Mouse (Mus musculus) limb, embryonic 14.5 days (tissue): ENCODE results near the gene Nol6. TPM values are rescaled to one million over a fixed set of nuclear protein-coding genes. Genes with fewer than 3 reads are reported as not detected.

Experiments
- ATAC-seq: fragments of 200-750 bp; cut with Nextera tagmentation; 2 replicates; pipeline ENCODE4 v1.8.0; 2017; ENCODE audit warnings: low read depth, moderate number of reproducible peaks, moderate TSS enrichment; ENCODE audit not compliant: low FRiP score
- DNase-seq: peaks from one replicate; pipeline ENCODE4 v3.0.0-alpha.2; 2015; ENCODE audit warnings: low spot score
- H3K27ac ChIP-seq: fragments of 300-500 bp; sonication (generic); replicated peaks from 2 replicates; pipeline ENCODE4 v1.5.1; 2014; ENCODE audit warnings: low read depth, mild to moderate bottlenecking, low read length, moderate library complexity, mixed read lengths
- H3K27me3 ChIP-seq: fragments of 300-500 bp; sonication (generic); 2 replicates; pipeline ENCODE4 v1.6.1; 2014; ENCODE audit warnings: low read length, mixed read lengths; ENCODE audit not compliant: control insufficient read depth, insufficient read depth
- H3K36me3 ChIP-seq: fragments of 300-500 bp; sonication (generic); 2 replicates; pipeline ENCODE4 v1.6.1; 2014; ENCODE audit warnings: mild to moderate bottlenecking, low read length, moderate library complexity, mixed read lengths; ENCODE audit not compliant: control insufficient read depth, insufficient read depth
- H3K4me1 ChIP-seq: fragments of 300-500 bp; sonication (generic); 2 replicates; pipeline ENCODE4 v1.6.1; 2014; ENCODE audit warnings: antibody characterized with exemption, low read length, mixed read lengths; ENCODE audit not compliant: control insufficient read depth, insufficient read depth
- H3K4me2 ChIP-seq: fragments of 300-500 bp; sonication (generic); replicated peaks from 2 replicates; pipeline ENCODE4 v1.6.1; 2014; ENCODE audit warnings: low read depth, mild to moderate bottlenecking, low read length, moderate library complexity; ENCODE audit not compliant: severe bottlenecking
- H3K4me3 ChIP-seq: fragments of 300-500 bp; sonication (generic); replicated peaks from 2 replicates; pipeline ENCODE4 v1.5.1; 2014; ENCODE audit warnings: low read length
- H3K9ac ChIP-seq: fragments of 300-500 bp; sonication (generic); 2 replicates; pipeline ENCODE4 v1.6.1; 2014; ENCODE audit warnings: mild to moderate bottlenecking, low read depth, low read length, moderate library complexity; ENCODE audit not compliant: severe bottlenecking
- H3K9me3 ChIP-seq: fragments of 300-500 bp; sonication (generic); 2 replicates; pipeline ENCODE4 v1.6.1; 2016; ENCODE audit warnings: low read length; ENCODE audit not compliant: control insufficient read depth
- POLR2A ChIP-seq: fragments of 200-500 bp; IDR thresholded peaks from 2 replicates; pipeline ENCODE4 v1.8.0; 2012; ENCODE audit warnings: inconsistent platforms, mild to moderate bottlenecking, moderate library complexity, borderline replicate concordance; ENCODE audit not compliant: insufficient read depth, insufficient read length; ENCODE audit errors: extremely low read depth
- WGBS: fragments of 180-500 bp; shearing (Covaris S2); extraction: QIAGEN DNeasy Blood & Tissue Kit; methylation state at CpG from one replicate; pipeline ENCODE4 v1.1.7; 2014; 5-methylcytosine and 5-hydroxymethylcytosine counted together
- polyA plus RNA-seq, 2 experiments: library from polyadenylated mRNA; depleted of rRNA in 1 of 2; stranded (reverse) in 1 of 2; unstranded in 1 of 2; fragments of >200 nt; fragmentation: Nextera tagmentation in 1 of 2; extraction: Ambion mirVana in 1 of 2; gene quantifications; 2 replicates each; pipeline versions ENCODE4 v1.2.1 to v1.2.3; 2012 to 2014

Nol6 gene
- polyA plus RNA-seq, 2 experiments, result 29.2 to 39.1 TPM

DNA sequence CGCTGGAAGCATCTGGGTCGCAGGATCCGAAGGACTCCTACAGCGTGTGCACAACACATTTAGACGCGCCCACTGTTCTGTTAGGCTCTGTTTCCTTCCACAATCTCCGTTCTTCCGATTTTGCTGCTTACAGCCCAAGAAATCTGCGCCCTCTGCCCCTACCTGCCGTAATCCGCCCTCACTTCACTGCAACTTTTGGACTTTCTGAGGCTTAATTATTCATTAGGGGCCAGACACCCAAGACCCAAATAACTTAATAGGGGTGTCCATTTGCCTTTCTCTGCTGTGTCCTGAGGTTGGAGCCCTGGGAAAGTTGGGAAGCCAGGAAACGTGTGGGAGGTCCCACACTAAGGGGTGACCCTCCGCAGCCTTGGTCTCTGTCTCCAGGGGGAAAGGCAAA lies 26.9 kb downstream of the Nol6 start:
- H3K27ac ChIP-seq, result no peak overlapping the region
- 50% methylated on average over 11 of the region's 13 CpGs for WGBS
- ATAC-seq (no peak), DNase-seq (no peak)
- 0 out of 2 replicates have a peak overlapping the region, but pooled peaks have one; percentile 43 for H3K9ac ChIP-seq
- H3K4me1 ChIP-seq, result peaks cover 12% of the 10 kb centered on the region; the same call in 1 of the 2 replicates
- H3K4me3 ChIP-seq, result peak overlapping the region; percentile 39
- no peaks in the 10 kb centered on the region for H3K9me3 ChIP-seq
- peak overlapping the region; percentile 90 for H3K4me2 ChIP-seq
- TF ChIP-seq POLR2A, result no peak
- H3K27me3 ChIP-seq, result peaks cover 20% of the 10 kb centered on the region
- no peaks in the 10 kb centered on the region for H3K36me3 ChIP-seq

- Histone ChIP-seq H3K4me3 (no peak overlapping the region), H3K27ac (no peak overlapping the region), H3K27me3 (peaks cover 20% of the 10 kb centered on the region), H3K9ac (no peak overlapping the region), H3K4me2 (peak overlapping the region; percentile 90; the same call in 1 of the 2 replicates), H3K4me1 (peaks cover 16% of the 10 kb centered on the region), H3K36me3 (no peaks in the 10 kb centered on the region), H3K9me3 (no peaks in the 10 kb centered on the region)
- ATAC-seq, result no peak
- DNase-seq, result no peak
- TF ChIP-seq POLR2A, result no peak
- WGBS, result 68% methylated on average over 5 of the region's 5 CpGs
Observed at GRCm38 (mm10) chr4:41096794-41097193, 27.5 kb downstream of the Nol6 start.

GRCm38 (mm10) chr4:41096169-41096568 lies 28.1 kb downstream of the Nol6 start:
- no peak for ATAC-seq
- H3K4me2 ChIP-seq, result no peak overlapping the region
- no peak for TF ChIP-seq POLR2A
- no peak overlapping the region for H3K4me3 ChIP-seq
- peaks cover 21% of the 10 kb centered on the region for H3K4me1 ChIP-seq
- no peak overlapping the region for H3K27ac ChIP-seq
- no peaks in the 10 kb centered on the region for H3K9me3 ChIP-seq
- WGBS, result 30% methylated on average over 8 of the region's 8 CpGs
- peaks cover 20% of the 10 kb centered on the region for H3K27me3 ChIP-seq
- DNase-seq, result no peak
- H3K36me3 ChIP-seq, result no peaks in the 10 kb centered on the region
- no peak overlapping the region for H3K9ac ChIP-seq

GRCm38 (mm10) chr4:41094361-41094760 lies 29.9 kb downstream of the Nol6 start:
- Histone ChIP-seq H3K4me2 (no peak overlapping the region), H3K27me3 (peaks cover 20% of the 10 kb centered on the region), H3K4me1 (peaks cover 21% of the 10 kb centered on the region), H3K9me3 (no peaks in the 10 kb centered on the region), H3K27ac (no peak overlapping the region), H3K9ac (no peak overlapping the region), H3K36me3 (no peaks in the 10 kb centered on the region), H3K4me3 (no peak overlapping the region)
- DNase-seq (peak; percentile 60), ATAC-seq (no peak)
- WGBS, result 64% methylated on average over 9 of the region's 9 CpGs
- no peak for TF ChIP-seq POLR2A

GRCm38 (mm10) chr4:41092958-41093357 lies 31.3 kb downstream of the Nol6 start:
- ATAC-seq, result no peak
- H3K36me3 ChIP-seq, result no peaks in the 10 kb centered on the region
- no peak for DNase-seq
- H3K27me3 ChIP-seq, result peaks cover 13% of the 10 kb centered on the region
- H3K4me2 ChIP-seq, result no peak overlapping the region
- no peaks in the 10 kb centered on the region for H3K9me3 ChIP-seq
- no peak overlapping the region for H3K4me3 ChIP-seq
- no peak overlapping the region for H3K9ac ChIP-seq
- TF ChIP-seq POLR2A, result no peak
- H3K4me1 ChIP-seq, result peaks cover 15% of the 10 kb centered on the region; the same call in 1 of the 2 replicates
- WGBS, result 44% methylated on average over 1 of the region's 1 CpGs
- no peak overlapping the region for H3K27ac ChIP-seq

DNA sequence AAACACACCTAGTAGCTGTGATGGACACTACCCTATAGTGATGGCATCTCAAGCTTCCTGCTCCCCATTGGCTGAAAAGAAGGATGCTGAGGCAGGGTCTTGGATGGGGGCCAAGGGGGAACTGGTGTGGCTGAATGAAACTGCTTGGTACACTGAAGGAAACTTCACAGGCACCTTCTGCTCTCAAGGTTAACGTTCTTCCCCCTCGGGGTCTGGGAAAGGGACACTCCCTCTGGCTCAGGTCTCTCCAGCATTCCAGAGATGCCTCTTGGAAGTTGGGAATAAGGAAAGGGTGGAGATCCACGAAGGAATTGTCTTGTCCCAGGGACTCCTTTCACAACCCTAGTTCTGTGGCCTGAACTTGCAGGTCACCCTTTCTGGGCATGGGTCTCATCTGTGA lies 32.9 kb downstream of the Nol6 start:
- no peak for ATAC-seq
- Histone ChIP-seq H3K27me3 (no peaks in the 10 kb centered on the region; the same call in 1 of the 2 replicates), H3K9ac (no peak overlapping the region), H3K27ac (no peak overlapping the region), H3K9me3 (no peaks in the 10 kb centered on the region), H3K4me3 (no peak overlapping the region), H3K4me2 (no peak overlapping the region), H3K36me3 (no peaks in the 10 kb centered on the region), H3K4me1 (peaks cover 11% of the 10 kb centered on the region; the same call in 1 of the 2 replicates)
- no peak for TF ChIP-seq POLR2A
- WGBS, result 33% methylated on average over 3 of the region's 3 CpGs
- DNase-seq, result no peak
